Mouse (Mus musculus) megakaryocyte, embryonic 14.5 days (primary cell): ENCODE measurements around the gene Dppa1.

Source experiments
- FLI1 ChIP-seq: IDR thresholded peaks from 2 replicates; pipeline ENCODE4 v1.6.1; 2012; ENCODE audit warnings: low read length, inconsistent platforms, mixed read lengths
- GATA1 ChIP-seq: IDR thresholded peaks from 3 replicates; pipeline ENCODE4 v1.6.1; 2012; ENCODE audit warnings: mixed read lengths, low read length, inconsistent platforms, borderline replicate concordance

DNA sequence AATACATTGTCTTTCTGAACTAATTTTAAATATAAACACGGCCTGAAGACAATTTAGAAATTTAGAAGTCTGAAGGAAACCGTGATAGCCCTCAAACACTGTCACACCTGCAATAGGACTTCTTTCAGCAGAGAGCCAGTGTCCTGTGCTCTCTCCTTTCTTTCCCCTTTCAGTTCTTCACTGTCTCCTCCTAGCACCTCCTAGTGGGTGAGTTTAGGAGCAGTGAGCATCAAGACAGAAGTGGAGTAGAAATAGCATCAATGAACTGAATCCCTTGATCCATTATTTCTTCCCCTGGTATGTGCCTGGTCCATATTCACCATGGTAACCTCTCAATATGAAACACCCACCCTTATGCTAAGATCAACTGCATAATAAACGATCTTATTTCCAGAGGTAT is 7.5 kb upstream of the Dppa1 start:
- TF ChIP-seq FLI1, result no peak
- no peak for TF ChIP-seq GATA1
